ENCODE assay signal across 8 mouse cellular contexts in genomic region chr19:41831718-41832391, GRCm38 (mm10). TPM values are rescaled to one million over a fixed set of nuclear protein-coding genes. Genes with fewer than 3 reads are reported as not detected.
DNase-seq lines count a peak whose midpoint lies in the region; ATAC-seq and TF ChIP-seq lines count a peak whose summit lies in the region.

No protein-coding gene starts in this region.

- H3K36me3 ChIP-seq in lung, embryonic 14.5 days (ENCODE audit: insufficient read depth), result no peaks in the 10 kb centered on the region
- no peaks in the 10 kb centered on the region for H3K36me3 ChIP-seq in embryonic facial prominence, embryonic 11.5 days (replicated peaks; ENCODE audit: control insufficient read depth, insufficient read depth, low read depth, low read length)
- no peaks in the 10 kb centered on the region for H3K36me3 ChIP-seq in hindbrain, postnatal 0 days (ENCODE audit: insufficient read depth, low read length)

- H3K27ac ChIP-seq in lung, embryonic 14.5 days (ENCODE audit: low read depth), result no peak overlapping the region
- no peak overlapping the region for H3K27ac ChIP-seq in embryonic facial prominence, embryonic 11.5 days (replicated peaks; ENCODE audit: low read depth, low read length)
- H3K27ac ChIP-seq in hindbrain, postnatal 0 days, result 0 out of 2 replicates have a peak overlapping the region, but pooled peaks have one; percentile 90

- 0 out of 2 replicates have a peak, but pooled peaks cover 8% of the 10 kb centered on the region for H3K4me1 ChIP-seq in lung, embryonic 14.5 days (ENCODE audit: insufficient read depth)
- H3K4me1 ChIP-seq in embryonic facial prominence, embryonic 11.5 days (ENCODE audit: control insufficient read depth, insufficient read depth, low read length), result peaks cover 7% of the 10 kb centered on the region
- peaks cover 13% of the 10 kb centered on the region; the same call in 1 of the 2 replicates for H3K4me1 ChIP-seq in hindbrain, postnatal 0 days (ENCODE audit: insufficient read depth, low read length)

- no peak for TF ChIP-seq CTCF in lung, embryonic 14.5 days (IDR thresholded peaks at IDR 0.05; ENCODE audit: low read depth)
- TF ChIP-seq CTCF in hindbrain, postnatal 0 days (IDR thresholded peaks at IDR 0.05; ENCODE audit: low read depth), result no peak

- DNase-seq in lung, embryonic 14.5 days, result no peak
- no peak for DNase-seq in lung, adult 18-20 months
- DNase-seq in embryonic facial prominence, embryonic 11.5 days (ENCODE audit: low spot score), result no peak
- no peak for DNase-seq in hindbrain, postnatal 0 days (ENCODE audit: low spot score)
- peak; percentile 36 for DNase-seq in neural tube, embryonic 10.5 days (ENCODE audit: extremely low spot score, low spot score)
- no peak for DNase-seq in left cerebral cortex, adult 11 months (ENCODE audit: low spot score)
- DNase-seq in left cerebral cortex, adult 8-10 months (ENCODE audit: low spot score in 2 of 2), result no peak

- H3K9ac ChIP-seq in lung, embryonic 14.5 days, result 0 out of 2 replicates have a peak overlapping the region, but pooled peaks have one; percentile 56
- H3K9ac ChIP-seq in embryonic facial prominence, embryonic 11.5 days (replicated peaks; ENCODE audit: low read length), result no peak overlapping the region; the same call in 1 of the 2 replicates
- peak overlapping the region; percentile 79; the same call in 1 of the 2 replicates for H3K9ac ChIP-seq in hindbrain, postnatal 0 days (replicated peaks; ENCODE audit: low read length)

- H3K27me3 ChIP-seq in lung, embryonic 14.5 days (ENCODE audit: insufficient read depth, low read length), result peaks cover 33% of the 10 kb centered on the region
- 0 out of 2 replicates have a peak, but pooled peaks cover 2% of the 10 kb centered on the region for H3K27me3 ChIP-seq in embryonic facial prominence, embryonic 11.5 days (ENCODE audit: control insufficient read depth, insufficient read depth, low read length)
- no peaks in the 10 kb centered on the region for H3K27me3 ChIP-seq in hindbrain, postnatal 0 days (ENCODE audit: insufficient read depth, low read length)

- ATAC-seq in lung, embryonic 14.5 days (ENCODE audit: insufficient read depth), result no peak
- ATAC-seq in embryonic facial prominence, embryonic 11.5 days (replicated peaks; ENCODE audit: insufficient number of reproducible peaks, low FRiP score, low TSS enrichment, low read depth), result no peak
- ATAC-seq in hindbrain, postnatal 0 days, result no peak
- ATAC-seq in granulocyte monocyte progenitor cell, adult 5-6 weeks (replicated peaks; ENCODE audit: poor library complexity, severe bottlenecking), result no peak

- H3K9me3 ChIP-seq in lung, embryonic 14.5 days (ENCODE audit: low read depth, low read length), result no peaks in the 10 kb centered on the region
- H3K9me3 ChIP-seq in embryonic facial prominence, embryonic 11.5 days (replicated peaks; ENCODE audit: control insufficient read depth, low read length), result no peaks in the 10 kb centered on the region
- no peaks in the 10 kb centered on the region for H3K9me3 ChIP-seq in hindbrain, postnatal 0 days (ENCODE audit: low read length)

- 7% methylated on average over 14 of the region's 14 CpGs for WGBS in lung, embryonic 14.5 days
- 4% methylated on average over 14 of the region's 14 CpGs for WGBS in embryonic facial prominence, embryonic 11.5 days
- WGBS in hindbrain, postnatal 0 days, result 14% methylated on average over 14 of the region's 14 CpGs

- peak overlapping the region; percentile 61 for H3K4me3 ChIP-seq in lung, embryonic 14.5 days (ENCODE audit: low read depth, low read length)
- no peak overlapping the region for H3K4me3 ChIP-seq in embryonic facial prominence, embryonic 11.5 days (ENCODE audit: low read depth, low read length)
- peak overlapping the region; percentile 71 for H3K4me3 ChIP-seq in hindbrain, postnatal 0 days (ENCODE audit: low read length)

- peak overlapping the region; percentile 99 for H3K4me2 ChIP-seq in lung, embryonic 14.5 days
- peak overlapping the region; percentile 98 for H3K4me2 ChIP-seq in embryonic facial prominence, embryonic 11.5 days (ENCODE audit: low read depth, low read length)
- peak overlapping the region; percentile 91 for H3K4me2 ChIP-seq in hindbrain, postnatal 0 days (ENCODE audit: low read depth, low read length)

RNA-seq across cellular contexts. Expression of gene Frat1, which starts 2.1 kb away (rescaled TPM):
- polyA plus RNA-seq in lung, embryonic 14.5 days (2014; fragmentation: Nextera tagmentation; extraction: Ambion mirVana), result 4.4 and 4.5 TPM in 2 replicates
- polyA plus RNA-seq in embryonic facial prominence, embryonic 11.5 days (2014; fragmentation: Nextera tagmentation; extraction: Ambion mirVana), result 7.9 and 8.7 TPM in 2 replicates
- 26.6 and 33.8 TPM in 2 replicates for total RNA-seq in hindbrain, postnatal 0 days (2014; rRNA removed)
- 24.4 and 27.0 TPM in 2 replicates for polyA plus RNA-seq in hindbrain, postnatal 0 days (2015; fragmentation: Nextera tagmentation; extraction: Ambion mirVana)
- total RNA-seq in granulocyte monocyte progenitor cell, adult 5-6 weeks (2014; fragmentation: Nextera tagmentation), result 2.6 and 5.6 TPM in 2 replicates
- 10.0 and 11.2 TPM in 2 replicates for total RNA-seq in granulocyte monocyte progenitor cell, adult 5-6 weeks (2017)
- total RNA-seq in left cerebral cortex, adult 8-10 months (2022), result 10 to 100 TPM; 18.5 to 22.1 (median 20.7) TPM

RNA-seq across cellular contexts. Expression of gene Frat2, which starts 16.1 kb away (rescaled TPM):
- polyA plus RNA-seq in lung, embryonic 14.5 days (2014; fragmentation: Nextera tagmentation; extraction: Ambion mirVana), result 2.4 and 2.6 TPM in 2 replicates
- polyA plus RNA-seq in embryonic facial prominence, embryonic 11.5 days (2014; fragmentation: Nextera tagmentation; extraction: Ambion mirVana), result 5.1 and 5.3 TPM in 2 replicates
- total RNA-seq in hindbrain, postnatal 0 days (2014; rRNA removed), result 9.0 and 13.2 TPM in 2 replicates
- 5.8 and 7.3 TPM in 2 replicates for polyA plus RNA-seq in hindbrain, postnatal 0 days (2015; fragmentation: Nextera tagmentation; extraction: Ambion mirVana)
- total RNA-seq in granulocyte monocyte progenitor cell, adult 5-6 weeks (2014; fragmentation: Nextera tagmentation), result 18.9 and 20.6 TPM in 2 replicates
- total RNA-seq in granulocyte monocyte progenitor cell, adult 5-6 weeks (2017), result 25.7 and 33.4 TPM in 2 replicates
- total RNA-seq in left cerebral cortex, adult 8-10 months (2022), result 1 to 10 TPM; 5.9 to 8.2 (median 6.5) TPM

RNA-seq across cellular contexts. Expression of gene Arhgap19, which starts 30.0 kb away (rescaled TPM):
- 39.2 and 40.9 TPM in 2 replicates for polyA plus RNA-seq in lung, embryonic 14.5 days (2014; fragmentation: Nextera tagmentation; extraction: Ambion mirVana)
- polyA plus RNA-seq in embryonic facial prominence, embryonic 11.5 days (2014; fragmentation: Nextera tagmentation; extraction: Ambion mirVana), result 47.6 and 48.1 TPM in 2 replicates
- 5.4 and 5.5 TPM in 2 replicates for total RNA-seq in hindbrain, postnatal 0 days (2014; rRNA removed)
- polyA plus RNA-seq in hindbrain, postnatal 0 days (2015; fragmentation: Nextera tagmentation; extraction: Ambion mirVana), result 3.9 and 4.4 TPM in 2 replicates
- 19.8 and 25.9 TPM in 2 replicates for total RNA-seq in granulocyte monocyte progenitor cell, adult 5-6 weeks (2014; fragmentation: Nextera tagmentation)
- total RNA-seq in granulocyte monocyte progenitor cell, adult 5-6 weeks (2017), result 43.2 and 55.3 TPM in 2 replicates
- total RNA-seq in left cerebral cortex, adult 8-10 months (2022), result 1 to 10 TPM; 3.2 to 5.5 (median 3.8) TPM
